Mouse (Mus musculus): Measurements from ENCODE around the gene Fgfr2. TPM values are rescaled to one million over a fixed set of nuclear protein-coding genes. Genes with fewer than 3 reads are reported as not detected.
"Not testable (repeated sequence)": the region's sequence is repeated elsewhere in the genome, so short reads cannot be mapped to it uniquely, and the experiment has no call there.

The Fgfr2 gene
- polyA plus RNA-seq, 1 experiment from 2014 or later = 39.4 TPM

DNA sequence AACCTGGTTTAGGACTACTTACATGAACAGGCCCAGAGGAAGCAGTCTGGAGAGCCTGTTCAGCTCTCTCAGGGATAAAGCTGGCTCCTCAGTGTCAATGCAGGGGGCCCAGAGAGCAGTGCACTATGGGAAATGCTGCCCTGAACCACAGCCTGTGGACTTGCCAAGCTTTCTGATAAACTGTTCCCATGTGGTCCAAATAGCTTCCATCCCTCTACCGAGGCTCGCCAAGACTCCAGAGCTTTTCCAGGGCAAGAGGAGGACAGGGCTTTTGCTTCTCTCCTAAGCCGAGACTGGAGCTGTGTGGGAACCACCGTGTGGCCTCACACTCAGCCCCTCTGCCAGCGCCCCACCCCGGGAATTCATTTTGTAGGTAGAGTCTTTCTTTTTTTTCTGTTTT is 2444.7 kb downstream of the Fgfr2 start:
- ATAC-seq = no peak
- no peaks in the 10 kb centered on the region for H3K9me3 ChIP-seq
- no peaks in the 10 kb centered on the region for H3K27me3 ChIP-seq
- H3K9ac ChIP-seq (replicated peaks) = no peak overlapping the region
- H3K27ac ChIP-seq = peak overlapping the region; percentile 84
- peaks cover 30% of the 10 kb centered on the region for H3K4me1 ChIP-seq (replicated peaks)
- H3K4me2 ChIP-seq (replicated peaks) = no peak overlapping the region
- H3K36me3 ChIP-seq = no peaks in the 10 kb centered on the region
- WGBS = 94% methylated on average over 6 of the region's 6 CpGs
- H3K4me3 ChIP-seq (replicated peaks) = no peak overlapping the region

DNA sequence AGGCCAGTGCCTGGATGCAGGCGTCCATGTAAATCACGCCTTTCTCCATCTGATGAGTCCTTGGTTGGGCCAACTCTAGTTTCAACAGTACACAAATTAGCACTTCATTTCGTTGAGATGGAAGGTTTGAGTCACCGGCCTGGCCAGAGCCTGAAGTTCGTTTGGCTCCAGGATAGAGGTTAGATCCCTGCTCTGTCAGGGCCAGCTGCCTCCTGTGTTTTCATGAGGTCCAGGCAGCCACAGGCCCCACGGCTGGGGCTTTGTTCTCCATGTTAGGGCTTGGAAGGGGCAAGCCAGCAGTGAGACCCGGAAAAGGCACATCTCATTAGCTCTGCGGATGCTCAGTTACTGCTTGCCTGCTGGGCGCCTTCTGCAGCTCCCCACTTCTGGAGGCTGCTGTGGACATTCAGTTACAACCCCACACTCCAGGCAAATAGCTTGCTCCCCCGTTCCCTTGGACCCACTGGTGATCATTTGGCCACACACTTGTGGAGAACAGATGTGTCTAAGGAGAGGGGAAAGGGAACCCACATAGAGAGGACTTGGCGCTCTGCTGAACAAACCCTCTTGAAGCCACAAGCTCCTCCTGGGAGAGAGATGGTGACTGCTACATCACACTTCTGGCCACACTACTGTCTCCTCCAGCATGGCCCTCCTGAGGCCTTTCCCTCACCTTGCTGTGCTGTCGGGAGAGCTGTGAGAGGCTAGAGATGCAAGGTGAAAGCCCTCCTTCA is 2445.4 kb downstream of the Fgfr2 start:
- 66% methylated on average over 12 of the region's 12 CpGs for WGBS
- Histone ChIP-seq H3K4me2 (replicated peaks) (no peak overlapping the region), H3K27ac (peak overlapping the region; percentile 84), H3K36me3 (no peaks in the 10 kb centered on the region), H3K9me3 (no peaks in the 10 kb centered on the region), H3K27me3 (no peaks in the 10 kb centered on the region), H3K4me1 (replicated peaks) (peaks cover 34% of the 10 kb centered on the region), H3K9ac (replicated peaks) (no peak overlapping the region), H3K4me3 (replicated peaks) (no peak overlapping the region)
- ATAC-seq = peak; percentile 31

DNA sequence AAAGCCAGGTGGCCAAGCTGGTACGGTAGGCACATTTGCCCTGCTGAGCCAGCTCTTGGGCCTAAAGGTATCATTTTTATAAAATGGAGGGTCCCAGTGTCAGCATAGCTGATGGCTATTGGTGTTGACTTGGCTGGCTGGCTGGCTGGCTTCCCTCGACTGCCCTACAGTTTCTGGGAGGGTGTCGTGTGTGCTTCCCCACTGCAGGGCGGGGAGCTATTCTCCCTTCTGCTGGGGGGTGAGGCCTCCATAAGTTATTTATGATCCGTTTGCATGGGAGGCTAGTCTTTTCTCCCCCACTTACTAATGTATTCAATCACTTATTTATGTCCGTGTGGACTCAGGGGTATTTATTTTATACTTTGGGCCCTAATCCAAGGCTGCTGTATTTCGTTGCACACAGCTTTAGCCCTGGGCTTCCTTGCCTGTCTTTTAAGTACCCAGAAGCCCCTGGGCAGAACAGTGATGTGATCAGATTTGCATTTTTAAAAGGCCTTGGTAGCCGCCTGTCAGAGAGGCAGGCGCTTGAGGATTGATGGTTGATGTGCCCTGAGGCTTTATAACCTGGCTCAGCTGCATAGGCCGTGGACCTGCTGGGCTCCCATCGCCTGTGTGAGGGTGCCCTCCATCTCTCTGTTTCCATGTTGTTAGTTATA is 2446.1 kb downstream of the Fgfr2 start:
- Histone ChIP-seq H3K4me2 (replicated peaks) (no peak overlapping the region), H3K9me3 (no peaks in the 10 kb centered on the region), H3K27ac (peak overlapping the region; percentile 84), H3K4me3 (replicated peaks) (no peak overlapping the region), H3K4me1 (replicated peaks) (peaks cover 34% of the 10 kb centered on the region), H3K27me3 (no peaks in the 10 kb centered on the region), H3K9ac (replicated peaks) (no peak overlapping the region), H3K36me3 (no peaks in the 10 kb centered on the region)
- peak; percentile 83 for ATAC-seq
- WGBS = 53% methylated on average over 11 of the region's 11 CpGs

DNA sequence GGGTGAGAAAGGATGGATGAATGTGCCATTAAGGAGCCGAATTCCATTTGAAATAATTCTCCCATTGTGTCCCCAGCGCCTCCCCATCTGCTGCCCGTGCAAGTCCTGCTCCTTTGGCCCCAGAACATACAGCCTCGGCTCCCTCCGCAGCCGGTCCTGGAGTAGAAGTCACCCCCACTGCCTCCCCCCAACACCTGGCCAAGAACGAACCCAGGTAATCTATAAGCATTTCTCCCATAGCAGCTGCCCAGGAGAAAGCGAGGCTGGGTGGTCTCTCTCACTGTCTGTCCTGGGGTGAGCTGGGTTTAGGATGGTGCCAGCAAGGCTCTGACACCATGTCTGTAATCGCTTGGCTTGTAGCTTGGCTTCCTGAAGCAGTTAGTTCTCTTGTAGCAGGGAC is 2448.6 kb downstream of the Fgfr2 start:
- Histone ChIP-seq H3K27ac (no peak overlapping the region), H3K9me3 (no peaks in the 10 kb centered on the region), H3K36me3 (no peaks in the 10 kb centered on the region), H3K4me2 (replicated peaks) (no peak overlapping the region), H3K9ac (replicated peaks) (no peak overlapping the region), H3K27me3 (no peaks in the 10 kb centered on the region), H3K4me1 (replicated peaks) (peaks cover 52% of the 10 kb centered on the region), H3K4me3 (replicated peaks) (no peak overlapping the region)
- no peak for ATAC-seq
- 77% methylated on average over 9 of the region's 9 CpGs for WGBS

DNA sequence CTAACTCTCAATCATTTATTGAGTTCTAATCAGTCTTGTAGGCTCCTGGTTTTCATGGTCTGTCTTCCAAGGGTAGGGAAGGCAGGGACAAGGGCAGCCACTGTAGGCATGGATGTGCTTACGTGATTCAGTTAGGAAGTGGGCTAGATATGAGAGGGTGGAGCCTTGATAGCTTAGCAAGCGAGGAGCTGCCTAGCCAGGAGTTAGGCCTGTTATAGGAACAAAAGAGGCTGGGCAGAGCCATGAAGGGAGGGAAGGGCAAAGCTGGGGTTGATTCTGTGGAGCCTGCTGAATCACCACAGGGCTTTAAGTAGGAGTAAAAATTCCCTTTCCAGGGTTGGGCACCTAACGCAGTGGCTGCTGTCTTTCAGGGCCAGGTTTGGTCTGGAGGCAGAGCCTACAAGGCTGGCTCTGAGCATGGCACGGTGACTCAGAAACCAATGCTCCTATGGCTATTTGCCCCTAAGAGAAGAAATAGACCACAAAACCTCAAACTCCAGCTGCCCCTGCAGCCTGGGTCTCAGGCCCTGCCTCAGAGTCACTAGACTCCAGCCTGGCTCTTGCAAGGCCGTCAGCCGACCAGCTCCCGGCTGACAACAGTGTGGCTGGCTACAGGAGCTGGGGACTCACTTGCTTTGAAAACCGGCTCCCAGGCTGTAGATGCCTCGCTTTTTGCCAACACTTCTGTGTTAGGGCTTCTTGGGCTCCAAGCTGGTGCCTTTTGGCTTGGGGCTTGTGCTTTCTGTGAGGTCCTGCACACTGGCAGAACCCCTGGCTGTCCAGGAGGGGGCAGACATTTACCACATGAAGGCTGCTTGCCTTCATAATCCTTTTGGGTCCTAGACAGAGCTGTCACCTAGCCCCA is 2449.7 kb downstream of the Fgfr2 start:
- WGBS = 63% methylated on average over 9 of the region's 9 CpGs
- no peak for ATAC-seq
- H3K9ac ChIP-seq (replicated peaks) = no peak overlapping the region; the same call in 1 of the 2 replicates
- H3K4me2 ChIP-seq (replicated peaks) = no peak overlapping the region
- no peak overlapping the region for H3K4me3 ChIP-seq (replicated peaks)
- H3K27me3 ChIP-seq = no peaks in the 10 kb centered on the region
- H3K36me3 ChIP-seq = no peaks in the 10 kb centered on the region
- no peaks in the 10 kb centered on the region for H3K9me3 ChIP-seq
- H3K27ac ChIP-seq = no peak overlapping the region
- H3K4me1 ChIP-seq (replicated peaks) = peaks cover 63% of the 10 kb centered on the region

DNA sequence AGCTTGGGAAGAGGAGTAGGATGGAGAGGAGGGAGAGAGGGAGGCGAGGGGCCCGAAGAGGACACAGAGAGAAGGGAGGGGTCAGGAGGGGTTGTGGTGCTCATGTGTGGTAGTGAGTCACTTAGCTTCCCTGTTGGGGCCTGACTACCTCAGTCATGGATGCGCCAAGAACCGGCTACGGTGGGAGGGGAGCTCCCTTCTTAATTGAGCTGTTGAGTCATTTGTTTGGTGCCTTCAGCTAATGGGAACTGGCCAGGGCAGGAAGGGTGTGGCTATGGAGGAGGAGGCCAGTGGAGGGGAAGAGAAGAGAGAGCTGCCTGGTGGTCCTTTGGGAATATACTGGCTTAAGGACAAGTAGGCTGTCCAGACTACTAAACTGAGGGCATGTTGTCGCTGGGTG is 2451.8 kb downstream of the Fgfr2 start:
- no peaks in the 10 kb centered on the region for H3K27me3 ChIP-seq
- H3K36me3 ChIP-seq = no peaks in the 10 kb centered on the region
- no peaks in the 10 kb centered on the region for H3K9me3 ChIP-seq
- no peak overlapping the region for H3K4me2 ChIP-seq (replicated peaks)
- no peak overlapping the region for H3K4me3 ChIP-seq (replicated peaks)
- peaks cover 54% of the 10 kb centered on the region for H3K4me1 ChIP-seq (replicated peaks)
- 59% methylated on average over 6 of the region's 6 CpGs for WGBS
- H3K9ac ChIP-seq (replicated peaks) = no peak overlapping the region
- no peak for ATAC-seq
- H3K27ac ChIP-seq = 0 out of 2 replicates have a peak overlapping the region, but pooled peaks have one; percentile 5

DNA sequence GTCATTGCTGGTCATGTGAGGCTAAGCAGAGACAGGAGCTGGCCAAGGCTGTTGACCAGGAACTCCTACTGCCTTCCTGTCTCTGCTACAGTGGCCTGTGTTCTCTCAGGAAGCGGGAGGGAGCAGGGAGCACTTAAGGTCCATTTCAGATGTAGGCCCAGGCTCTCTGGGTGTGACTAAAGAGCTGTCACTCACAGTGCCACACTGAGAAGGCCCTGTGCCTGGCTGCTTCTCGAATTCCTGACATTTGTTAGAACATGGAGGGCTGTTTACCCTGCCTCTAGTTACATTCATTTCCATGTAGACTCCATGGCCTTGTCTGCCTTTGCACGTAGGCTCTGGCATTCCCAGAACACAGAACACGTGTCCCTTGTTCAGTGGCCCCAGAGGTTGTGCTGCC is 2452.8 kb downstream of the Fgfr2 start:
- H3K27ac ChIP-seq = peak overlapping the region; percentile 67; the same call in 1 of the 2 replicates
- no peak overlapping the region for H3K4me3 ChIP-seq (replicated peaks)
- WGBS = 76% methylated on average over 4 of the region's 4 CpGs

DNA sequence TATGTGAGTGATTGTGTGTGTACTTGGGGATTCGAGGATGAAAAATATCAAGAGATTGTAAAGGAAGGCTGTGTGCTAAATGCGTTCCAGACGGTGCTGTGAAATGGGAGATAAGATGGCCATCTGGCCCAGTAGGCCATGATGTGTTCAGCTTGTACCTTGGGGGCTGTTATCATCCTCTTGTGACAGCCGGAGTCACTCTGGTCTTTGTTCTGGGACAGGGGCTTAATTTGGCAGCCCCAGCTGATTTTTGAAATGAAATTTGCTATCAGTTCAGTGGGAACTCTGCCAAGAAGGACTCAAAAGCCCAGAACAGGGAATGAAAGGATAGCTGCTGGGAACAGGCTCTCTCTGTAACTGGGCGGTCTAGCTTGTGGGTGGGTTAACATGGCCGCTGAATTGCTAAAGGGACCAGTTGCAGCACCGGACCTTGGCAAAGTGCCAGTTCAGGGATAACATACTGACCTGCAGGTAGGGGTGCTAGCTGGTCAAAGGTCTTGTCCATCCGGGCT is 2453.7 kb downstream of the Fgfr2 start:
- H3K4me2 ChIP-seq (replicated peaks) = no peak overlapping the region
- H3K36me3 ChIP-seq = peaks cover 7% of the 10 kb centered on the region
- H3K27ac ChIP-seq = peak overlapping the region; percentile 85
- no peak overlapping the region for H3K9ac ChIP-seq (replicated peaks)
- no peak overlapping the region for H3K4me3 ChIP-seq (replicated peaks)
- peaks cover 50% of the 10 kb centered on the region for H3K4me1 ChIP-seq (replicated peaks)
- no peaks in the 10 kb centered on the region for H3K27me3 ChIP-seq
- 37% methylated on average over 8 of the region's 8 CpGs for WGBS
- peak; percentile 72; the same call in 1 of the 2 replicates for ATAC-seq
- peaks cover 2% of the 10 kb centered on the region; the same call in 1 of the 2 replicates for H3K9me3 ChIP-seq

More for the DNA sequence above, 2452.8 kb downstream of the Fgfr2 start:
- no peaks in the 10 kb centered on the region for H3K27me3 ChIP-seq
- no peaks in the 10 kb centered on the region for H3K36me3 ChIP-seq
- no peak overlapping the region for H3K4me2 ChIP-seq (replicated peaks)
- no peaks in the 10 kb centered on the region for H3K9me3 ChIP-seq
- ATAC-seq = no peak
- H3K4me1 ChIP-seq (replicated peaks) = peaks cover 54% of the 10 kb centered on the region
- H3K9ac ChIP-seq (replicated peaks) = no peak overlapping the region

DNA sequence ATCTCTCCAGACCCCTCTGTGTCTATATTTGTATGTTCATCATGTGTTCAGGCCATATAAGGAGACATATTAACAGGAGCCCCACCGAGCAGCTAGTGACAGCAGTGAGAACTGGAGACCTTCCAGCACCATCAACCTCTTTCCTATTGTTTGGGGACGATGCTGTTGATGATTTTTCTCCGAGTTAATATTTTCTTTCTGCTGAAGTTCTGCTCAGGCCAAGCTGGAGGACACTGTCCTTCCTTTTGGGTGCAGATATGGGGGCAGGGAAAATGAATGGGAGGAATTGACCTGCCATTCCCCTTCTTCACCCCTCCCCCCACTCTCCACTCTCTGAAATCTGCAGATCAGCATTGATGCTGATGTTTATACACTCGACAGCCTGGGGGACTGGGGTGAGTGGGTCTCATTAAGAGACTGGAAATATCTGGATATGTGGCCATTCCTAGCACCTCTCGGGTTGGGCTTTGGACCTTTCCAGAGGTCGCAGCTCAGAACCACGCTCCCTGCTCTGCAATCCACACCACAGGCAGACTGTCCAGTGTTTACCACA is 2454.3 kb downstream of the Fgfr2 start:
- WGBS = 57% methylated on average over 7 of the region's 7 CpGs
- no peak overlapping the region for H3K9ac ChIP-seq (replicated peaks)
- ATAC-seq = peak; percentile 46; the same call in 1 of the 2 replicates
- H3K4me2 ChIP-seq (replicated peaks) = no peak overlapping the region
- H3K4me1 ChIP-seq (replicated peaks) = peaks cover 45% of the 10 kb centered on the region
- H3K27me3 ChIP-seq = no peaks in the 10 kb centered on the region
- peak overlapping the region; percentile 85 for H3K27ac ChIP-seq
- peaks cover 8% of the 10 kb centered on the region for H3K9me3 ChIP-seq
- H3K4me3 ChIP-seq (replicated peaks) = no peak overlapping the region
- H3K36me3 ChIP-seq = peaks cover 8% of the 10 kb centered on the region

DNA sequence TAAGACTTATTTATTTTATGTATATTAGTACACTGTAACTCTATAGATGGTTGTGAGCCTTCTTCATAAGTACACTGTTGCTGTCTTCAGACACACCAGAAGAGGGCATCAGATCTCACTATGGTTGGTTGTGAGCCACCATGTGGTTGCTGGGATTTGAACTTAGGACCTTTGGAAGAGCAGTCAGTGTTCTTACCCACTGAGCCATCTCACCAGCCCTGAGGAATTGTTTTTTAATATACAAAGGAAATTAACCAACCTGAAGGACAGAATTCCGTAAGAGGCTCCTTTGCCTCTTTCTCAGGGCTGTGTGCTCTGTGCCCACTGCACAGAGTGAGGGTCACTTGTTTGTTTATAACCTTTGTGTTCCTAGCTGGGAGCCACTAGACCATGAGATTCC is 2455.1 kb downstream of the Fgfr2 start:
- Histone ChIP-seq H3K4me1 (replicated peaks) (peaks cover 37% of the 10 kb centered on the region), H3K9me3 (peaks cover 14% of the 10 kb centered on the region), H3K27ac (peak overlapping the region; percentile 85)
- H3K27me3 ChIP-seq; H3K4me3 ChIP-seq (replicated peaks); ATAC-seq; H3K4me2 ChIP-seq (replicated peaks); H3K9ac ChIP-seq (replicated peaks); H3K36me3 ChIP-seq: not testable (repeated sequence)
- 72% methylated on average over 1 of the region's 1 CpGs for WGBS

DNA sequence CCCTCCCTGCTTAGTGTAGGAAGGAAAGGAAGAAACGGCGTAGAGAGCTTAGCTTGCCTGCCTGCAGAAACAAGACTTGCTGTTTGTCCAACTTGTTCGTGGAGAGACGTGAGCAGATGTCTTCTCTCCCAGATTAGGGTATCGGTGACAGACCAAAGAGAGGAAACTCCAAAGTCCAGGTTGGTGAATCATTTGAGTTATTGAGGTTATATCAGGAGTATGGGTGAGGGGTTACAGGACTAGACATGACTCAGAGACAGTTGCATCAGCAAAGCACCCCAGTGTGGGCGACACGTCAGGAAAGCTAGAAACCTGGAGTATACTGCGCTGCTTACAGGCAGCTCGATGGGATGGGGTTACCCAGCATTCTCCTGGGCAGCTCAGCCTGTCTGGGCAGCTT is 2457.8 kb downstream of the Fgfr2 start:
- H3K9ac ChIP-seq (replicated peaks) = no peak overlapping the region
- peaks cover 31% of the 10 kb centered on the region for H3K4me1 ChIP-seq (replicated peaks)
- no peak overlapping the region for H3K27ac ChIP-seq
- peaks cover 14% of the 10 kb centered on the region for H3K9me3 ChIP-seq
- H3K27me3 ChIP-seq = no peaks in the 10 kb centered on the region
- no peak overlapping the region for H3K4me3 ChIP-seq (replicated peaks)
- ATAC-seq = no peak
- H3K4me2 ChIP-seq (replicated peaks) = no peak overlapping the region
- H3K36me3 ChIP-seq = peaks cover 8% of the 10 kb centered on the region
- 99% methylated on average over 9 of the region's 9 CpGs for WGBS

Measured in midbrain, embryonic 13.5 days (tissue).